Mouse (Mus musculus) liver, embryonic 11.5 days (tissue): ENCODE data around the gene Vps8. TPM values are rescaled to one million over a fixed set of nuclear protein-coding genes. Genes with fewer than 3 reads are reported as not detected.

Source experiments
- ATAC-seq: fragments of 200-750 bp; cut with Nextera tagmentation; replicated peaks from 2 replicates; pipeline ENCODE4 v1.8.0; 2017; ENCODE audit warnings: moderate number of reproducible peaks, mild to moderate bottlenecking, moderate TSS enrichment, moderate library complexity; ENCODE audit not compliant: low FRiP score
- DNase-seq: peaks from one replicate; pipeline ENCODE4 v3.0.0-alpha.2; 2017; ENCODE audit warnings: low spot score
- H3K27ac ChIP-seq: fragments of 300-500 bp; sonication (generic); 2 replicates; pipeline ENCODE4 v1.5.1; 2014; ENCODE audit warnings: mild to moderate bottlenecking, low read depth, low read length, control low read depth
- H3K27me3 ChIP-seq: fragments of 300-500 bp; sonication (generic); replicated peaks from 2 replicates; pipeline ENCODE4 v1.6.1; 2014; ENCODE audit warnings: low read length, mixed read lengths; ENCODE audit not compliant: control insufficient read depth, insufficient read depth
- H3K36me3 ChIP-seq: fragments of 300-500 bp; sonication (generic); 2 replicates; pipeline ENCODE4 v1.6.1; 2014; ENCODE audit warnings: mild to moderate bottlenecking, low read length, moderate library complexity, mixed read lengths; ENCODE audit not compliant: control insufficient read depth, insufficient read depth
- H3K4me1 ChIP-seq: fragments of 300-500 bp; sonication (generic); replicated peaks from 2 replicates; pipeline ENCODE4 v1.6.1; 2014; ENCODE audit warnings: low read length, mixed read lengths; ENCODE audit not compliant: control insufficient read depth, insufficient read depth
- H3K4me2 ChIP-seq: fragments of 300-500 bp; sonication (generic); 2 replicates; pipeline ENCODE4 v1.6.1; 2014; ENCODE audit warnings: mild to moderate bottlenecking, control low read depth, moderate library complexity
- H3K4me3 ChIP-seq: fragments of 300-500 bp; sonication (generic); 2 replicates; pipeline ENCODE4 v1.5.1; 2014; ENCODE audit warnings: low read depth, low read length, control low read depth
- H3K9ac ChIP-seq: fragments of 300-500 bp; sonication (generic); 2 replicates; pipeline ENCODE4 v1.6.1; 2014; ENCODE audit warnings: low read depth, low read length, control low read depth
- H3K9me3 ChIP-seq: fragments of 300-500 bp; sonication (generic); 2 replicates; pipeline ENCODE4 v1.6.1; 2016; ENCODE audit warnings: low read length, inconsistent platforms, mixed read lengths; ENCODE audit not compliant: control insufficient read depth
- WGBS: fragments of 180-500 bp; shearing (Covaris S2); extraction: QIAGEN DNeasy Blood & Tissue Kit; methylation state at CpG from one replicate; pipeline ENCODE4 v1.1.7; 2014; 5-methylcytosine and 5-hydroxymethylcytosine counted together
- polyA plus RNA-seq: library from polyadenylated mRNA; unstranded; fragments of >200 nt; fragmentation: Nextera tagmentation; extraction: Ambion mirVana; gene quantifications from 2 replicates; pipeline ENCODE4 v1.2.1, GENCODE M21; 2014

Gene Vps8
- polyA plus RNA-seq, 1 experiment from 2014 or later, result 15.9 TPM

- Histone ChIP-seq H3K9ac (no peak overlapping the region), H3K27me3 (no peaks in the 10 kb centered on the region), H3K4me1 (no peaks in the 10 kb centered on the region), H3K36me3 (peaks cover 2% of the 10 kb centered on the region; the same call in 1 of the 2 replicates), H3K4me3 (no peak overlapping the region), H3K9me3 (no peaks in the 10 kb centered on the region), H3K27ac (no peak overlapping the region), H3K4me2 (no peak overlapping the region)
- ATAC-seq, result no peak
- 83% methylated on average over 4 of the region's 4 CpGs for WGBS
- no peak for DNase-seq
These were observed 54.2 kb downstream of the Vps8 start for GRCm38 (mm10) chr16:21477074-21477473.

- H3K4me3 ChIP-seq, result no peak overlapping the region
- ATAC-seq (no peak), DNase-seq (no peak)
- WGBS, result 84% methylated on average over 9 of the region's 9 CpGs
- H3K9ac ChIP-seq, result no peak overlapping the region
- H3K4me2 ChIP-seq, result no peak overlapping the region
- H3K4me1 ChIP-seq, result no peaks in the 10 kb centered on the region
- no peaks in the 10 kb centered on the region for H3K9me3 ChIP-seq
- H3K27me3 ChIP-seq, result no peaks in the 10 kb centered on the region
- H3K36me3 ChIP-seq, result peaks cover 1% of the 10 kb centered on the region; the same call in 1 of the 2 replicates
- no peak overlapping the region for H3K27ac ChIP-seq
These were observed 55.5 kb downstream of the Vps8 start for GRCm38 (mm10) chr16:21478376-21478775.

- Histone ChIP-seq H3K9ac (no peak overlapping the region), H3K27me3 (no peaks in the 10 kb centered on the region), H3K9me3 (no peaks in the 10 kb centered on the region), H3K27ac (no peak overlapping the region), H3K36me3 (no peaks in the 10 kb centered on the region), H3K4me2 (no peak overlapping the region), H3K4me3 (no peak overlapping the region), H3K4me1 (no peaks in the 10 kb centered on the region)
- 89% methylated on average over 5 of the region's 5 CpGs for WGBS
- ATAC-seq (no peak), DNase-seq (no peak)
These were observed 60.9 kb downstream of the Vps8 start for GRCm38 (mm10) chr16:21483803-21484202.

- Histone ChIP-seq H3K36me3 (no peaks in the 10 kb centered on the region), H3K9ac (no peak overlapping the region), H3K4me2 (no peak overlapping the region), H3K4me1 (no peaks in the 10 kb centered on the region), H3K4me3 (no peak overlapping the region), H3K9me3 (no peaks in the 10 kb centered on the region), H3K27me3 (no peaks in the 10 kb centered on the region), H3K27ac (no peak overlapping the region)
- DNase-seq (no peak), ATAC-seq (no peak)
- WGBS, result 59% methylated on average over 5 of the region's 5 CpGs
These were observed 62.8 kb downstream of the Vps8 start for GRCm38 (mm10) chr16:21485716-21486115.

- no peak for DNase-seq
- H3K36me3 ChIP-seq, result no peaks in the 10 kb centered on the region
- H3K4me1 ChIP-seq, result no peaks in the 10 kb centered on the region
- no peak overlapping the region for H3K4me2 ChIP-seq
- H3K27me3 ChIP-seq, result no peaks in the 10 kb centered on the region
- 58% methylated on average over 4 of the region's 4 CpGs for whole genome bisulfite sequencing
- H3K4me3 ChIP-seq, result no peak overlapping the region
- no peaks in the 10 kb centered on the region for H3K9me3 ChIP-seq
- no peak for ATAC-seq
- no peak overlapping the region for H3K27ac ChIP-seq
- no peak overlapping the region for H3K9ac ChIP-seq
These were observed 65.5 kb downstream of the Vps8 start for GRCm38 (mm10) chr16:21488413-21488812.

GRCm38 (mm10) chr16:21492346-21492745 is 69.4 kb downstream of the Vps8 start:
- H3K36me3 ChIP-seq, result no peaks in the 10 kb centered on the region; the same call in 1 of the 2 replicates
- H3K9me3 ChIP-seq, result no peaks in the 10 kb centered on the region
- DNase-seq (no peak), ATAC-seq (no peak)
- no peaks in the 10 kb centered on the region for H3K27me3 ChIP-seq
- 72% methylated on average over 5 of the region's 5 CpGs for WGBS
- H3K4me1 ChIP-seq, result no peaks in the 10 kb centered on the region
- H3K4me3 ChIP-seq, result no peak overlapping the region
- no peak overlapping the region for H3K9ac ChIP-seq
- H3K27ac ChIP-seq, result no peak overlapping the region
- H3K4me2 ChIP-seq, result no peak overlapping the region

- no peak for ATAC-seq
- Histone ChIP-seq H3K27ac (no peak overlapping the region), H3K4me2 (no peak overlapping the region), H3K4me3 (no peak overlapping the region), H3K27me3 (no peaks in the 10 kb centered on the region), H3K9me3 (no peaks in the 10 kb centered on the region), H3K4me1 (no peaks in the 10 kb centered on the region), H3K36me3 (no peaks in the 10 kb centered on the region; the same call in 1 of the 2 replicates), H3K9ac (no peak overlapping the region)
- 83% methylated on average over 2 of the region's 2 CpGs for WGBS
- no peak for DNase-seq
These were observed 70.0 kb downstream of the Vps8 start for GRCm38 (mm10) chr16:21492894-21493293.

- Histone ChIP-seq H3K27me3 (no peaks in the 10 kb centered on the region), H3K4me2 (no peak overlapping the region), H3K4me1 (no peaks in the 10 kb centered on the region)
These were observed 71.8 kb downstream of the Vps8 start for GRCm38 (mm10) chr16:21494681-21495080.

GRCm38 (mm10) chr16:21496799-21497198 is 73.9 kb downstream of the Vps8 start:
- Histone ChIP-seq H3K4me2 (no peak overlapping the region), H3K36me3 (no peaks in the 10 kb centered on the region; the same call in 1 of the 2 replicates), H3K9me3 (no peaks in the 10 kb centered on the region), H3K27me3 (no peaks in the 10 kb centered on the region), H3K4me3 (no peak overlapping the region), H3K27ac (no peak overlapping the region), H3K9ac (no peak overlapping the region), H3K4me1 (no peaks in the 10 kb centered on the region)
- WGBS, result 82% methylated on average over 9 of the region's 9 CpGs
- ATAC-seq, result 0 out of 2 replicates have a peak, but pooled peaks have one; percentile 39
- no peak for DNase-seq

More at GRCm38 (mm10) chr16:21494681-21495080, 71.8 kb downstream of the Vps8 start:
- no peak overlapping the region for H3K27ac ChIP-seq
- no peaks in the 10 kb centered on the region; the same call in 1 of the 2 replicates for H3K36me3 ChIP-seq
- ATAC-seq (no peak), DNase-seq (no peak)
- no peak overlapping the region for H3K4me3 ChIP-seq
- H3K9ac ChIP-seq, result no peak overlapping the region
- no peaks in the 10 kb centered on the region for H3K9me3 ChIP-seq
- 84% methylated on average over 6 of the region's 6 CpGs for WGBS
